In genomic region chr4:131743031-131743430, GRCm38 (mm10) we compare ENCODE assay signal across 27 mouse cellular contexts.
DNase-seq lines count a peak whose midpoint lies in the region; ATAC-seq and TF ChIP-seq lines count a peak whose summit lies in the region.
"Had no signal": no experiment of that assay in that cellular context is flagged by ENCODE, and none has a peak within 500 bp of the region (broad histone marks: within the 10 kb centered on the region; RNA-seq: fewer than 3 reads in every experiment).

No protein-coding gene starts in this region.

- intact Hi-C loops in heart, adult 2 months (cut with DNase I): no loop called here

- DNase-seq in heart, adult 2 months: no peak
- no peak for DNase-seq in heart, adult 18-20 months
- DNase-seq in kidney, postnatal 0 days (ENCODE audit: low spot score): no peak
- DNase-seq in kidney, postnatal 36 days: no peak
- DNase-seq in limb, embryonic 10.5 days (ENCODE audit: low spot score): no peak
- peak; percentile 43 for DNase-seq in lung, postnatal 36 days
- no peak for DNase-seq in thymus, postnatal 25 days
- DNase-seq: cerebellum, adult 8-10 months; cerebellum, postnatal 25 days; forebrain, postnatal 0 days; gastrocnemius, postnatal 14 days; layer of hippocampus, postnatal 36 days; left cerebral cortex, postnatal 4 days; liver, embryonic 13.5 days; lung, embryonic 14.5 days; retina, postnatal 1 day; right cerebral cortex, postnatal 14 days had no signal

- no peaks in the 10 kb centered on the region for H3K79me2 ChIP-seq in heart, adult 2 months (replicated peaks; ENCODE audit: control insufficient read depth, insufficient read depth, low read length)

- peaks cover 11% of the 10 kb centered on the region for H3K4me1 ChIP-seq in heart, adult 2 months (ENCODE audit: control insufficient read depth, insufficient read depth, low read length)
- 0 out of 2 replicates have a peak, but pooled peaks cover 5% of the 10 kb centered on the region for H3K4me1 ChIP-seq in kidney, postnatal 0 days (replicated peaks; ENCODE audit: insufficient read depth, low read length)
- peaks cover 20% of the 10 kb centered on the region for H3K4me1 ChIP-seq in limb, embryonic 10.5 days
- H3K4me1 ChIP-seq: forebrain, embryonic 12.5 days; liver, embryonic 13.5 days; midbrain, embryonic 13.5 days had no signal

- H3K36me3 ChIP-seq in heart, adult 2 months (ENCODE audit: control insufficient read depth, insufficient read depth, low read length): no peaks in the 10 kb centered on the region
- H3K36me3 ChIP-seq in kidney, postnatal 0 days (ENCODE audit: insufficient read depth, low read length): no peaks in the 10 kb centered on the region
- H3K36me3 ChIP-seq in limb, embryonic 10.5 days: no peaks in the 10 kb centered on the region
- H3K36me3 ChIP-seq: embryonic facial prominence, embryonic 10.5 days; embryonic facial prominence, embryonic 15.5 days; forebrain, embryonic 12.5 days; G1E; hindbrain, embryonic 13.5 days; limb, embryonic 15.5 days; liver, embryonic 13.5 days; midbrain, embryonic 13.5 days; stomach, embryonic 15.5 days had no signal

- TF ChIP-seq CTCF in heart, adult 2 months (IDR thresholded peaks at IDR 0.05): no peak
- no peak for TF ChIP-seq CTCF in kidney, postnatal 0 days (IDR thresholded peaks at IDR 0.05; ENCODE audit: low read depth)

- TF ChIP-seq EP300 in heart, adult 2 months (IDR thresholded peaks at IDR 0.05; ENCODE audit: insufficient read depth, low read depth, low read length): no peak

- no peak overlapping the region for H3K4me3 ChIP-seq in heart, adult 2 months
- H3K4me3 ChIP-seq in kidney, postnatal 0 days (replicated peaks; ENCODE audit: low read depth, low read length): no peak overlapping the region
- no peak overlapping the region for H3K4me3 ChIP-seq in limb, embryonic 10.5 days
- H3K4me3 ChIP-seq: embryonic facial prominence, embryonic 10.5 days; embryonic facial prominence, embryonic 15.5 days; forebrain, embryonic 12.5 days; hindbrain, embryonic 13.5 days; limb, embryonic 15.5 days; liver, embryonic 13.5 days; megakaryocyte, embryonic 14.5 days; midbrain, embryonic 13.5 days; stomach, embryonic 15.5 days had no signal

- H3K27ac ChIP-seq in heart, adult 2 months: peak overlapping the region; percentile 59; the same call in 1 of the 2 replicates
- 0 out of 2 replicates have a peak overlapping the region, but pooled peaks have one; percentile 36 for H3K27ac ChIP-seq in kidney, postnatal 0 days
- peak overlapping the region; percentile 36; the same call in 1 of the 2 replicates for H3K27ac ChIP-seq in limb, embryonic 10.5 days
- H3K27ac ChIP-seq: forebrain, embryonic 12.5 days; hindbrain, embryonic 13.5 days; limb, embryonic 15.5 days; liver, embryonic 13.5 days; midbrain, embryonic 13.5 days; stomach, embryonic 15.5 days had no signal

- no peak for TF ChIP-seq POLR2A in heart, adult 2 months (IDR thresholded peaks at IDR 0.05; ENCODE audit: insufficient read depth, low read depth, low read length)

- H3K27me3 ChIP-seq in heart, adult 2 months (ENCODE audit: control insufficient read depth, insufficient read depth, low read length): no peaks in the 10 kb centered on the region
- no peaks in the 10 kb centered on the region for H3K27me3 ChIP-seq in kidney, postnatal 0 days (ENCODE audit: insufficient read depth, low read length)
- H3K27me3 ChIP-seq in limb, embryonic 10.5 days (ENCODE audit: low read depth, poor library complexity, severe bottlenecking): no peaks in the 10 kb centered on the region
- H3K27me3 ChIP-seq: embryonic facial prominence, embryonic 15.5 days; forebrain, embryonic 12.5 days; hindbrain, embryonic 13.5 days; limb, embryonic 15.5 days; liver, embryonic 13.5 days; midbrain, embryonic 13.5 days; stomach, embryonic 15.5 days had no signal

- ATAC-seq in kidney, postnatal 0 days (replicated peaks; ENCODE audit: low FRiP score, low read depth): no peak
- ATAC-seq: forebrain, postnatal 0 days; midbrain, embryonic 13.5 days had no signal

- no peaks in the 10 kb centered on the region for H3K9me3 ChIP-seq in kidney, postnatal 0 days (replicated peaks; ENCODE audit: low read length)
- no peaks in the 10 kb centered on the region for H3K9me3 ChIP-seq in limb, embryonic 10.5 days (replicated peaks)
- H3K9me3 ChIP-seq: embryonic facial prominence, embryonic 10.5 days; embryonic facial prominence, embryonic 15.5 days; forebrain, embryonic 12.5 days; G1E; hindbrain, embryonic 13.5 days; limb, embryonic 15.5 days; liver, embryonic 13.5 days; megakaryocyte, embryonic 14.5 days; midbrain, embryonic 13.5 days; stomach, embryonic 15.5 days had no signal

- 72% methylated on average over 13 of the region's 13 CpGs for WGBS in heart, adult 2 months
- WGBS in kidney, postnatal 0 days: 51% methylated on average over 13 of the region's 13 CpGs
- WGBS in limb, embryonic 10.5 days: 84% methylated on average over 13 of the region's 13 CpGs

- no peak overlapping the region for H3K9ac ChIP-seq in heart, adult 2 months (ENCODE audit: low read depth, low read length)
- no peak overlapping the region for H3K9ac ChIP-seq in kidney, postnatal 0 days (ENCODE audit: low read depth, low read length)
- H3K9ac ChIP-seq: embryonic facial prominence, embryonic 15.5 days; forebrain, embryonic 12.5 days; forebrain, postnatal 0 days; hindbrain, embryonic 13.5 days; limb, embryonic 15.5 days; liver, embryonic 13.5 days; lung, embryonic 14.5 days; midbrain, embryonic 13.5 days; stomach, embryonic 15.5 days had no signal

- no peak overlapping the region for H3K4me2 ChIP-seq in kidney, postnatal 0 days (ENCODE audit: low read length)
- H3K4me2 ChIP-seq: embryonic facial prominence, embryonic 15.5 days; forebrain, embryonic 12.5 days; heart, embryonic 11.5 days; hindbrain, embryonic 13.5 days; limb, embryonic 15.5 days; liver, embryonic 13.5 days; lung, embryonic 14.5 days; midbrain, embryonic 13.5 days; stomach, embryonic 15.5 days had no signal
